Mouse (Mus musculus) small intestine, adult 2 months (tissue): ENCODE results near the gene Pqlc2. TPM values are rescaled to one million over a fixed set of nuclear protein-coding genes. Genes with fewer than 3 reads are reported as not detected.

ENCODE experiments used
- H3K27ac ChIP-seq: fragments of 200-500 bp; 2 replicates; pipeline ENCODE4 v1.5.1; 2012; ENCODE audit warnings: low read depth, low read length, control low read depth, inconsistent platforms; ENCODE audit not compliant: insufficient read depth
- H3K27me3 ChIP-seq: fragments of 200-500 bp; 2 replicates; pipeline ENCODE4 v1.6.1; 2012; ENCODE audit warnings: mild to moderate bottlenecking, moderate library complexity, low read length, inconsistent platforms; ENCODE audit not compliant: control insufficient read depth, insufficient read depth
- H3K36me3 ChIP-seq: fragments of 200-500 bp; 2 replicates; pipeline ENCODE4 v1.6.1; 2012; ENCODE audit warnings: mild to moderate bottlenecking, low read length, control low read depth, inconsistent platforms; ENCODE audit not compliant: control insufficient read depth, insufficient read depth
- H3K4me1 ChIP-seq: fragments of 200-500 bp; 2 replicates; pipeline ENCODE4 v1.6.1; 2012; ENCODE audit warnings: low read length, inconsistent platforms, mixed read lengths; ENCODE audit not compliant: control insufficient read depth, insufficient read depth, insufficient read length
- H3K4me3 ChIP-seq: fragments of 200-500 bp; 2 replicates; pipeline ENCODE4 v1.5.1; 2012; ENCODE audit warnings: low read depth, mild to moderate bottlenecking, control low read depth, inconsistent platforms, low read length, moderate library complexity
- CTCF ChIP-seq: fragments of 200-500 bp; IDR thresholded peaks from 2 replicates; pipeline ENCODE4 v1.5.1; 2012; ENCODE audit warnings: low read depth, mild to moderate bottlenecking, control low read depth, inconsistent platforms, low read length, moderate library complexity, mixed read lengths; ENCODE audit not compliant: insufficient replicate concordance, insufficient read length; ENCODE audit errors: extremely low read depth
- POLR2A ChIP-seq: fragments of 200-500 bp; IDR thresholded peaks from 2 replicates; pipeline ENCODE4 v1.6.1; 2012; ENCODE audit warnings: low read depth, mild to moderate bottlenecking, control low read depth, inconsistent platforms, low read length, moderate library complexity
- WGBS: fragments of 180-500 bp; shearing (Covaris S2); methylation state at CpG from one replicate; pipeline ENCODE4 v1.1.7; 2018; 5-methylcytosine and 5-hydroxymethylcytosine counted together
- polyA plus RNA-seq: library from polyadenylated mRNA; depleted of rRNA; stranded (reverse); fragments of >200 nt; gene quantifications from 2 replicates; pipeline ENCODE4 v1.2.3, GENCODE M21; 2012; rRNA removed

Gene Pqlc2
- polyA plus RNA-seq: 26.4 and 49.8 TPM in 2 replicates

DNA sequence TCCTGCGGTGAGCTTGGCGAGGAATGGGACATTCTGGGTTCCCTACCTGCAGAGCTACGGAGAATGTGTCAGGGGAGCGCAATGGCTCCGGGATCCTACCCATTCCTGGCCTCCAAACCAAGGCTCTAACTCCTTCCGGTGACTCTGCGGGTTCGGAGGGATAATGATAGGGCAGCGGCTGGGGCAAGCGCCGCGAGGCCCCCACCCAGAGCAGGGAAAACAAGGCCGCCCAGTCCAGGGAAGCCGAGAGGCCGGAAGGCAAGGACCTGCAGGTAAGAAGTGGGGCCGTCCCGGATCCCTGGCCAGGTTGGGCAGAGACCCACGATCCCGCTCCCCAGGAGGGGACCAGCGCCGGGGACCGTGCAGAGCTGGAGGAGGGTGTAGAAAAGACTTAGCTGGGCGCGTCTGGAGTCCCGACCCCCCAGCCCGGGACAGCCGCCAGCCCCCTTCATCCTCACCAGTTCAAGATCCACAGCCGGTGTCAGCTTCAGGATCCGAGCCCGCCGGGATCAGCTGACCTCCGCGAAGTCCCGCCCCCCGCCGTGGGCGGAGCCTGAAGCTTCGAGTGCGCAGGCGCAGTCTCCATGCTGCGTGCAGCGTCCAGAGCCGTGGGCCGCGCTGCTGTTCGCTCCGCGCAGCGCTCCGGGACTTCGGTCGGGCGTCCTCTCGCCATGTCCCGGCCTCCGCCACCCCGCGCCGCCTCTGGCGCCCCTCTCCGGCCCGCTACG, at the start of gene Pqlc2, which contains the start of gene Akr7a5:
Pqlc2 (minus strand) TSS at position 538 of the 728 bp plus-strand sequence.
Akr7a5 (plus strand) TSS at position 574 of the 728 bp plus-strand sequence.
- TF ChIP-seq CTCF (no peak), POLR2A (peak; percentile 86)
- H3K4me3 ChIP-seq: peak within 1 kb of the TSS; percentile 96
- WGBS: 1% methylated on average over 63 of the region's 63 CpGs
- H3K27me3 ChIP-seq: no peaks in the 10 kb centered on the region
- H3K4me1 ChIP-seq: peaks cover 5% of the 10 kb centered on the region; the same call in 1 of the 2 replicates
- H3K27ac ChIP-seq: peak within 1 kb of the TSS; percentile 96
- peaks cover 28% of the 10 kb centered on the region for H3K36me3 ChIP-seq

DNA sequence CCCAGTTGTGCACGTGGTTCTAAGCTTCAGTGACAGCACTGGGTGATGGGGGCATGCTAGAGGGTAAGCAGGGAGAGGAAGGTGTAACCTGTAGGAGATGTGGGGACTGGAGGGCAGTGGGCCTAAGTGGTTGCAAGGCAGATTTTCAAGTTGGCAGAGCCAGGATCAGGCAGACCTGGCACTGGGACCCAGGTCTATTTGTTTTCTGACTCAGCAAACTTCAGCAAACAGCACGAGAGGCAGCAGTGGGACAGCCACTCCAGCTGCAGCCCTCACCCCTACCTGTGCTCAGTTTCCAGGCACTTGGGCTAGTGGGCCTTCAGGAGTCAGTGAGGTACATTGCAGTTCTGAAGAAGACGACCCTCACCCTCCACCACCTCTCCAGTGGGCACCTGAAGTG, 46.7 kb upstream of the Pqlc2 start:
- Histone ChIP-seq H3K27me3 (no peaks in the 10 kb centered on the region), H3K4me3 (no peak overlapping the region), H3K27ac (no peak overlapping the region), H3K4me1 (peaks cover 3% of the 10 kb centered on the region; the same call in 1 of the 2 replicates), H3K36me3 (peaks cover 51% of the 10 kb centered on the region)
- TF ChIP-seq CTCF (no peak), POLR2A (no peak)
- 85% methylated on average over 3 of the region's 3 CpGs for WGBS

DNA sequence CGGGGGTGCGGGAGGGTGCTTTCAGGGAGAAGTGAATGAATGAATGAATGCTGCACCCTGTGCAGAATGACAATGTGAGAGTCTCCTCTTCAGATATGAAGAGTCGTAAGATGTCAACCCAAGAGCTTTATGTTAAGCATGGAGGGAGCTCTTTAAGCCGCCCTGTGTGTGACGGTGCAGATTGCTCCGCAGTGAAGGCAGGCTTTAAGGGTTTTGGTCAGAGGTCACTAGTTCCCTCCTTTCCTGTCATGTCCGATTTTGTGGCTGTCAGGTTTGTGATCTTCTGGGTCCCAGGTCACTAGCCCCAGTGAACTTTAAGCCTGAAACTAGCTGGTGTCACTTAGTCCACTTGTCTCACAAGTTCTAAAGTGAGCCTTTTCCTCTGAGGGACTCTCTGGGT, 42.3 kb upstream of the Pqlc2 start:
- Histone ChIP-seq H3K4me1 (peaks cover 7% of the 10 kb centered on the region; the same call in 1 of the 2 replicates), H3K4me3 (peak overlapping the region; percentile 88), H3K27me3 (no peaks in the 10 kb centered on the region), H3K27ac (peak overlapping the region; percentile 98), H3K36me3 (peaks cover 22% of the 10 kb centered on the region)
- whole genome bisulfite sequencing: 0% methylated on average over 7 of the region's 7 CpGs
- TF ChIP-seq POLR2A (no peak), CTCF (no peak)

DNA sequence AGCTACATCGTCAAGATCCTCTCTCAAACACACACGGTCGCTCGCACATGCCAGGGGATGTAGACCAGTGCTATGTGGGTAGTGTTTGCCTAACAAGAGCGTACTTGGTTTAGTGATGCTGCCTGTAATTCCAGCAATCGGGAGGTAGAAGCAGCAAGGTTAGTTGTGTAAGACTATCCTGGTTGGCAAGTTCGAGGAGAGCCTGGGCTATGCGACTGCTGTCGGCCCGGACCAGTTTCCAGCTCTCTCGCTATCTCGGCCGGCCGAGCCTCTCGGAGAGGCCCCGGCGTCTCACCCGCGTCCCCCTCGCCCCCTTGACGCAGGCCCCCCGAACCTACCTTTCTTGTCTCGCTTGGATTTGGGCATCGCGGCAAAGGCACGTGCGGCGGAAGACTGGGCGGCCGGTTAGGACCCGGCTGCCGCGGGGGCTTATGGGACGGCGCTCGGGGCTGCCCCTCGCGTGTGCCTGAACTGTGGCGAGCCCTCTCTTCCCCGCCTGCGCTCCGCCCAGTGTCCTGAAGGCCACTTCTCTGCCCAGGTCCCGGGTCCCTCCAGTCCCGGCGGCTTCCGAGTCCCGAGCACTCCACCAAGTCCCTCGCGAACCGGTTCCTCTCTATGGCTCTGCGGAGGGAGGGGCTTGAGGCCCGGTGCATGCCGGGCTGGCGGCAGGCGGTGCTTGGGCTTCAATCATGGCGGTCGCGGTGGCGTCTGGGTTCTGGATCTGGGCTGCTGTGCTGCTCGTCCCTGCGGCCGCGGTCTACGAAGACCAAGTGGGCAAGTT, 41.6 kb upstream of the Pqlc2 start, which contains the start of the genes Mrto4, Emc1 and Ubr4:
Mrto4 (minus strand) TSS at position 646 of the 781 bp plus-strand sequence.
Emc1 (plus strand) TSS at position 657 of the 781 bp plus-strand sequence.
Ubr4 (plus strand) TSS at position 679 of the 781 bp plus-strand sequence.
- Histone ChIP-seq H3K27ac (peak within 1 kb of the TSS; percentile 98), H3K27me3 (no peaks in the 10 kb centered on the region), H3K36me3 (peaks cover 19% of the 10 kb centered on the region; the same call in 1 of the 2 replicates), H3K4me3 (peak within 1 kb of the TSS; percentile 88), H3K4me1 (peaks cover 7% of the 10 kb centered on the region; the same call in 1 of the 2 replicates)
- WGBS: under 1% methylated on average over 64 of the region's 64 CpGs
- peak; percentile 45; the same call in 1 of the 2 replicates for TF ChIP-seq POLR2A
- TF ChIP-seq CTCF: no peak

DNA sequence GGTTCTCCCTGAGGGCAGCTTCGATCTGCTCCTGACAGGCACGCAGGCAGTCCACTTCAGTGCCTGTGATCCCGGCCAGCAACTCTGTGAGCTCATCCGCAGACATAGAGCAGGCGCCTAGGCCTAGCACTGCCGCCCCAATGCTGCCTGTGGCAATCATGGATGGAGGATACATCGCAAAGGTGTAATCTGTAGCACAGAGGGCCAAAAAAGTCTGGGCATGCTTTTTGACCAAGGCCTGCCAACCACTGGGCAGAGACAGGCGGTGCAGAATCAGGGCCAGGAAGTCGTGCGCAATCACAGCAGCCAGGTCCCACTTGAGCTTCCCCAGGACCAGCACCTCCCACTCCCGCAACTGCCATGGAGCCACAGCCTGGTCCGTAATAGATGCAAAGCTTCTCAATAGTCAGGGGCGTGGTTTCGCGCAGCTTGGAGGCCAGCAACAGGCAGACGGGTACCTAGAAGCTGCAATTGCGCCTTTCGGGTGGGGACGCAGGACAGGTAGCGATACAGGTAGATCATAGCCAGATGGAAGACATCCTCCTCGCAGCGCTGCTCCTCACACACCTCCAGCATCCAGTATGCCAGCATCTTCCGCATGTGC, 35.0 kb upstream of the Pqlc2 start:
- H3K36me3 ChIP-seq: peaks cover 20% of the 10 kb centered on the region
- peaks cover 2% of the 10 kb centered on the region; the same call in 1 of the 2 replicates for H3K4me1 ChIP-seq
- H3K27me3 ChIP-seq: no peaks in the 10 kb centered on the region
- TF ChIP-seq CTCF: no peak
- TF ChIP-seq POLR2A: no peak
- H3K27ac ChIP-seq: no peak overlapping the region
- 90% methylated on average over 23 of the region's 23 CpGs for WGBS
- H3K4me3 ChIP-seq: no peak overlapping the region

DNA sequence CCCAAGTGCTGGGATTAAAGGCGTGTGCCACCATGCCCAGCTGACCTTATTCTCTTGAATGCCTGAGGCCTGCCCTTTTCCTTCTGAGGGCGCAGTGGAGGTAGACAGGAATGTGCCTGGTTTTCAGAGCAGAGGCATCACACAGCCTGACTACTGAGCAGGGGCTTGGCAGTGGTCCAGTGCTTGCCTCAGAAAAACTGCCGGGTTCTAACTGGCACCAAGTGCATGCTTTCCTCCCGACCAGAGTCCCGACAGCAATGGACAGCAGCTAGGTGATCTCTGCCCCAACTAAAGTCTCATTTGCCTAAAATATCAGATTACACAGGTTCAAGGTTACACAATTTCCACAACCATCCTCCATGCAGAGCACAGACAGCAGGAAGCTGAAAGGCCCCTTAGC, 33.2 kb upstream of the Pqlc2 start:
- H3K27ac ChIP-seq: no peak overlapping the region
- peaks cover 17% of the 10 kb centered on the region for H3K36me3 ChIP-seq
- H3K27me3 ChIP-seq: no peaks in the 10 kb centered on the region
- no peak overlapping the region for H3K4me3 ChIP-seq
- WGBS: 44% methylated on average over 5 of the region's 5 CpGs
- TF ChIP-seq CTCF (no peak), POLR2A (no peak)
- peaks cover 2% of the 10 kb centered on the region; the same call in 1 of the 2 replicates for H3K4me1 ChIP-seq
